Mouse (Mus musculus): Measurements from ENCODE around the gene Olfr98.

DNA sequence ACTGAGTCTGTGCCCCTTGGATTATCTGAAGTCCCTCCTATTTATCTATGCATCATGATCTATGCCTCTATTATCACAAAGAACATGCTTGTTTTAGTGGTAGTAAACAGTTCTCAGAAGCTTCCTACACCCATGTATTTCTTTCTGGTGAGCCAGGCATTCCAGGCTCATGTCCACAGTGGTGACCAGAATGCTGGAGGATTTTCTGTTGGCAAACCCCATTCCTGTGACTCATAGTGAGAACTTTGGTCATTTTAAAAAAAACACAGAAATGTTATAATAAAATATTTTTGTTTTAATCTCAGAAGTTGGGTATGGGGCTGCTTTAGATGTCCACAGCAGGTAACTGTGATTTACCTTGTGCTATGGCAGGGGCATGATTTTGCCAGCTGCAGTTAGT is 14.1 kb downstream of the Olfr98 start:
- TF ChIP-seq E2F4 (IDR thresholded peaks at IDR 0.05; ENCODE audit: borderline replicate concordance, low read depth, low read length) (no peak), MAX (IDR thresholded peaks at IDR 0.05; ENCODE audit: low read length) (no peak), USF1 (IDR thresholded peaks at IDR 0.05; ENCODE audit: low read depth, low read length) (no peak), CHD1 (IDR thresholded peaks at IDR 0.05; ENCODE audit: low read depth, low read length) (no peak), TAL1 (IDR thresholded peaks at IDR 0.05; ENCODE audit: low read length) (no peak), MEF2A (IDR thresholded peaks at IDR 0.05; ENCODE audit: extremely low read depth, insufficient replicate concordance, low read depth, low read length, poor library complexity, severe bottlenecking) (no peak), RCOR1 (IDR thresholded peaks at IDR 0.05; ENCODE audit: low read depth, low read length) (no peak), CHD2 (IDR thresholded peaks at IDR 0.05; ENCODE audit: low read length) (no peak)
